13 mouse cellular contexts compared by ENCODE assay signal in genomic region chr15:61913546-61914160, GRCm38 (mm10).
A peak's percentile ranks its signal among the peaks of the same experiment; 100 is the strongest.
DNase-seq lines count a peak whose midpoint lies in the region.
"Had no signal": no experiment of that assay in that cellular context is flagged by ENCODE, and none has a peak within 500 bp of the region (broad histone marks: within the 10 kb centered on the region; RNA-seq: fewer than 3 reads in every experiment).

No protein-coding gene starts in this region.

- H3K27me3 ChIP-seq in heart, embryonic 10.5 days (ENCODE audit: insufficient read depth, poor library complexity, severe bottlenecking), result no peaks in the 10 kb centered on the region

- 82% methylated on average over 7 of the region's 7 CpGs for WGBS in heart, embryonic 10.5 days
- WGBS in large intestine, adult 2 months, result 30% methylated on average over 7 of the region's 7 CpGs

- H3K27ac ChIP-seq in heart, embryonic 10.5 days, result no peak overlapping the region

- H3K4me3 ChIP-seq in heart, embryonic 10.5 days, result no peak overlapping the region

- no peaks in the 10 kb centered on the region for H3K36me3 ChIP-seq in heart, embryonic 10.5 days
- H3K36me3 ChIP-seq: G1E had no signal

- H3K4me1 ChIP-seq in heart, embryonic 10.5 days, result no peaks in the 10 kb centered on the region

- H3K9me3 ChIP-seq in heart, embryonic 10.5 days, result no peaks in the 10 kb centered on the region
- H3K9me3 ChIP-seq: G1E had no signal

- DNase-seq in heart, embryonic 10.5 days (ENCODE audit: low spot score), result peak; percentile 70
- no peak for DNase-seq in heart, postnatal 4 days
- peak; percentile 21 for DNase-seq in brain, adult 2 months (ENCODE audit: low read depth, low spot score)
- DNase-seq in cerebellum, postnatal 14 days, result peak; percentile 38 to 55
- peak; percentile 76 for DNase-seq in large intestine, adult 2 months (ENCODE audit: low read depth, low spot score)
- no peak for DNase-seq in neural tube, embryonic 10.5 days (ENCODE audit: extremely low spot score, low spot score)
- no peak for DNase-seq in gastrocnemius, postnatal 25 days
- DNase-seq: adrenal gland, postnatal 25 days; kidney, adult 11 months; kidney, postnatal 25 days; lung, adult 2 months; midbrain, embryonic 14.5 days had no signal

Comparison
In these comparisons a context has a peak if more than half of its experiments do, and no peak if none do; other contexts are left out.
1. DNase-seq: peak in heart, embryonic 10.5 days (single experiment), brain, adult 2 months (single experiment), cerebellum, postnatal 14 days (2 of 2) and large intestine, adult 2 months (single experiment); none in heart, postnatal 4 days (single experiment), neural tube, embryonic 10.5 days (single experiment) and gastrocnemius, postnatal 25 days (single experiment).